Mouse (Mus musculus) ES-Bruce4 (cell line): ENCODE data around the gene Gnaq.

Experiments
- CTCF ChIP-seq: IDR thresholded peaks from one replicate; pipeline ENCODE4 v1.8.1; 2011; ENCODE audit warnings: low read depth, low read length
- EP300 ChIP-seq: IDR thresholded peaks from 2 replicates; pipeline ENCODE4 v1.6.1; 2011; ENCODE audit warnings: low read depth, low read length; ENCODE audit not compliant: insufficient read depth

- TF ChIP-seq CTCF (no peak), EP300 (no peak)
These were observed at the start of gene Gnaq for GRCm38 (mm10) chr19:16132791-16132864.
